Mouse (Mus musculus): ENCODE results near the gene Spred3.
"Not testable (repeated sequence)": the region's sequence is repeated elsewhere in the genome, so short reads cannot be mapped to it uniquely, and the experiment has no call there.

Spred3 gene

DNA sequence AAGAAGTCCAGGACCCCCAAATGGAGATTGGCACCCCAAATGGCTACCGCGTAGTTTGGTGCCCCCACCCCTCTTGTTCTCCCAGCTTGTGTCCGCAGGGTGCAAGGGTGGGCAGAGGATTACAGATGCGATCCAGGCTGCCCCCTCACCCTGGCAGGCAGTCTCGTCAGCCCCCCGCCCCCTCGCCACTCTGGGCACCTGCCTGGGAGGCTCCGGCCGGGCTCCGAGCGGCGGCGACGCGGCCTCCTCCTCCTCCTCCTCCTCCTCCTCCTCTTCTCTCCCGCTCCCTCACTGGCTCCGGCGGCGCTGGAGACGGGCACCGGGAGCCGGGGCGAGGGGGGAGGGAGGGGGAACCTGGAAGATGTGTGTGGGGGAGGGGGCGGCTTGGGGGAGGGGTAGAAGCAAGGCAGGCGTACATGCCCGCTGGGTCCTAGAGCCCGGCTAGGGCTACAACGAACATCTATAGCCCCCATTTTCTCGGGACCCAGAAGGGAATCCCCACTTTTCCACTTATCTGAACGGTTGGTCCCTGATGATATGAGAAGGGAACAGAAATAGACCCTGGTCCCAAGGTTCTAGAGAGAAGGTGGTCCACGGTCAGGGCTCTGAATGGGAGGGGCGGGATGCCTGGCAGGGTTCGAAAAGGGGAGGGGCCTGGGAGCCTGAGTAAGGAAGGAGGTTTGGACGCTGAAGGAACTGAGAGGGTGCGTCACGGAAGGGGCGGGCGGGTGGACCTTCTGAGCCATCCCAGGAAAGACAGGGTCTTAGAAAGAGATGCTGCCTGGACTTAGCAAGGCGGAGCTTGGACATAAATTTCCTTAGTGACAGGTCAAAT lies 763 bp downstream of the Spred3 start:
- no peak for DNase-seq (ENCODE audit: low spot score)

DNA sequence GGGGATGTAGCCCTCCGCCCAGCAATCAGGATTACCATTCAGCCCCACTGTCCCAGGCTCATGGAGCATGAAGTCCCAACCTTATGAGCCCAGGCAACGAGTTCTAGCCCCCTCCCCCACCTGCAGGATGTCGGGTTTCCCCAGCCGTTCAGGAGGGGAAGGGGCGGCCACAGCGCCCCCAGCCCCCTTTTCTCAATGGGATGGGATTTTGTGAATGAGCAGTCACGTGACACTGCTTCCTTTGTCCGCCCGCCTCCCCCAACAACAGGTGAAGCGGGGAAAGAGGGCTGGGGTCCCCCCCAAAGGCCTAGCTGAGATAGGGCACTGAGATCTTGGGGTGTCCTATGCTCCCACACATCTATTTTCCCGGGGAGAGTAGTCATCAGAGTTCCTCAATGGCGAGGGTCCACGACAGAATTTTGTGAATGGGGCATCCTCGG lies 1.4 kb downstream of the Spred3 start:
- DNase-seq (ENCODE audit: low spot score) = no peak

DNA sequence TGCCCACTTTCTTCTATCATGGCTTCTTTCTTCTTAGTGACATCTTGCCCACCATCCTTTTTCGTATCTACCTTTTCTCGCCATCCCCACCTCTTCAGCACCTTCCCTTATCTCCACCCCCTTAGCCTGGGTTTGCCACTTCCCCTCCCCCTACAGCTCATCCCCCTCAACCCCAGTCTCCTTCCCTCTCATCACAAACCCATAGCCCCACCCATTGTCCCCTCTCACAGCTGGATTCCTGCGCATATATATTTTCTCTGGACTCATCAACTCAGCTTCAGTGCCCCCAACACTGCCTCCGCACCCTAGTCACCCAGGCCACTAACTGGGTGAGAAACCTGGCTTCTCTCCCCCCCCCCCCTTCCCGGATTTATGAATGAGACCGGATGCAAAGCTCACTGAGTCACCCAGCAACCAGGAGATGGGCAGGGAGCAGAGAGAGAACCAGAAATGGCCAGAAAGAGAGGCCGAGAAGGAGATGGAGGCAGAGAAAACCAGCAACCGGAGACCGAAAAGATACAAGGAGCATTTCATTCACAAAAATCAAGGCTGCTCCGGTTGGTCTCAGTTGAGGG lies 2.0 kb downstream of the Spred3 start:
- DNase-seq (ENCODE audit: low spot score) = no peak

DNA sequence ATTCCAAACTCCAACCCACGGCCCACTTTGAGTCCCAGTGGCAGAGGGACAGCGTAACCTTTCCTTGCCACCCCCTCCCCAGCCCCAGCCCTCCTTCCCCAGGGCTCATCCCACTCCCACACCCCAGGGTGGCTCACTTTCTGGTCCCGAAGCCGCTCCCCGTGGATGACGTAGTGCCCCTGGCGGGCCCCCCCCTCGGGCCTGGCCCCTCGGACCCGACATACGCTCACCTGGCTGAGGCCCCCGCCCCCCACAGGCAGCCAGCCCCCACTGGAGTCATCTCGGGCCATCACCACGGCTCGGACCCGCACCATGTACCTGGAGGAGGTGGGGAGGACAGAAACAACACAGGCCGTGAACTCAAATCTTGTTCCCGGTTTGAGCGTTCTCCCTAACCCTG lies 2.6 kb downstream of the Spred3 start:
- DNase-seq (ENCODE audit: low spot score) = no peak

DNA sequence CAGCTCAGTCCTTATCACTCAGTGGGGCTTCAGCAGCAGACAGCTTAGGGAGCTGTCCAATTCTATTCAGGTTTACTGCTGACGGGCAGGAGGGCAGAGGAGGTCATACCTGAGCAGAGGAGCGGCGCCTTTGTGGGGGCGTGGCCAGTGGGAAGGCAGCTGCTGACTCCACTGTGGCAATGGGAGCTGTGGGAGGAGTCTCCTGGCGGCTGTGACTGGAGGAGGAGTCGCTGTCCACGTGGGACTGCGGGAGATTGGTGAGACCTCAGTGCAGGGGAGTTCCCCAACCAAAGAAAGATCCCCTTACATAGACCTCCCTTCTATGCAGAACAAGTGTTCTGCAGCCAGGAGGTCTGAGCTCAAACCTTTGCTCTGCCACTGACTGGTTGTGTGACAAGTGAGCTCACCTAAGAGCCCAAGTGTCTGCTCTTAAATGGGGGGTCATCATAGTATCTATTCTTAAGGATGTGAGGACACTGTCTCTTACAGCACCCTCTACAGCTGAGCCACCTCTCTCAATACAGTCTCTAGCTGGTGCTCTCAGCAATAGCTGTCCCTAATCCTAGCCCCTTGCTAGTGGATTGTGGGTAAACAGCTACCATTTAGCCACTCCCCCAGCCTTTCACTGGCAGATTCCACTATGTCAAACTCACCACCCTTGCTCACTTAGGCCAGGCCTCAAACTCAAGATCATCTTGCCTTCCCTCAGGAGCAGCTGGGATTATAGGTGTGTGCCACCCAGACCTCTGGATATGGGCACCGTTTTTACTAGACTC lies 7.3 kb downstream of the Spred3 start:
- peak; percentile 45 for DNase-seq (ENCODE audit: low spot score)

DNA sequence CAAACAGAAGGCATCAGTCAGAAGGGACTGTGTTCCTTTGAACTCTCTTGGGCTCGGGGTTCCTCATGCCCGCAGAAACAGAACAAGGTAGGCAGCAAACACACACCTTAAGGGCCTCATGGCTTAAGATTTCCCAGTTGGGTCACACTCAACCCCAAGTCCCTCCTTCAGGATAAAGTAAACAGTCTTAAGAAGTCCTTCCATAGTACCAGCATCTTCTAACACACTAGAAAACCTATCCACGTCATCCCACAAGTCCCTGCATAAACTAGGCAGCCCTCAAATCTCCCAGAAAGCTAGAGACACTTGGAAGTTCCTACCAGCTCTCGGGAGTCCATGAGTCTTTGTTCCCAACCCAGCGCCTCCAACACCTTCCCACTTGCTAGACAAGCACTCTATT lies 7.9 kb downstream of the Spred3 start:
- no peak for DNase-seq (ENCODE audit: low spot score)

DNA sequence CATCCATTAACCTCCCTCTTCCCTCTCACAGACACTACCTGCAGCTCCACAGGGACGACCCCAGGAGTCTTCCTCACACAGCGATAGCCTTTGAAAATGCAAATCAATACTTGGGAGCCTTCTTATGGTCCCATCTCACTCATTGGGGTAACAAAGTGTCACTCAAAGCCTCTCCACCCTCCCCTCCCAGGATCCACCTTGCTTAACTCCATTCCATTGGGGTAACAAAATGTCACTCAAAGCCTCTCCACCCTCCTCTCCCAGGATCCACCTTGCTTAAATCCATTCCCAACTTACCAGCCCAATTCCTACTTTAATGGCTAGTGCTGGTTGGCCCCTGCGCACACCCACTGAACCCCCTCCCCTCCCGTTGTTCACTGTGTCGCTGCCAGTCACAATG lies 11.9 kb downstream of the Spred3 start:
- DNase-seq (ENCODE audit: low spot score) = no peak

DNA sequence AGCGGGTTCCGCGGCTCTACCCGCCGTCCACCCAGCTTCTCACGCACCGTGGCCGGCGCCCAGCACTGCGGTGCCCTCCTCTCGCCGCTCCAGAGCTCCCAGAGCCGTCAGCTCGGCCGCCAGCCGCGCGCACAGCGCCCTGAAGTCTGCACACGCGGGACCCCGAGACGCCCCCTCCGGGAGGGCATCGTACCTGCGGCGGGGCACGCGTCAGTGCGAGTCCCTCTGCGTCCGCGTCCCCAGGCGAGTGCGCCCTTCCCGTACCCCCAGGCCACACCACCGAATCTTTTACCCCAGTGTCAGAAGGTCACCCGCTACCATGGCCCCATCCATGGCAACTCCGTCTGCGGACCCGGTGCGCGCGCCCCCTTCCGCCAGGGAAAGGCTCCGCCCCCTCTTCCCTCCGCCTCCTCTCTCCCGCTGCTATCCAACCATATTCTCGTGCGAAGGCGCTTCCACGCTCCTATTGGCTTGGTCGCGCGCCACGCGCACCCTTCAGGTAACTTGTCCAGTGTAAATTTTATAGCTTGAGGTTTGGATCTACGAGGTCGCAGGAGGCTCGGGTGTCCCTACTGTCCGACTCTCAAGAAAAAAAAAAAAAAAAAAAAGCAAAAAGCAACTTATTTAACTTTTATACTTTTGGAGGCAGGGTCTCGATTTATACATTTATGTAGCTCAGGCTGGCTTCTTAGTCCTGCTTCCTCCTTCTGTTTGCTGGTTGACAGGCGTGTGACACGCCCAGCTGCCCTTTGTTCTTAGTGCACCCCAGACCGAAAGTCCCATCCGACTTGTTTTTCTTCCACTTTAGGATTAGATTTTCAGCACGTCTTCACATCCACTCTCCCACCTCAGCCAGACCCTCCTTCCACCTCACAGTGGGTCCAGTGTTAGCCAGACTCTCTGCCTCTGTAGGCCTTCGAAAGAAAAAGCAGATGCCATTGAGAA lies 14.1 kb downstream of the Spred3 start, which contains the start of gene Fam98c:
TSS of gene Fam98c (minus strand) at position 397 of the 945 bp plus-strand sequence.
- DNase-seq (ENCODE audit: low spot score) = peak; percentile 76

DNA sequence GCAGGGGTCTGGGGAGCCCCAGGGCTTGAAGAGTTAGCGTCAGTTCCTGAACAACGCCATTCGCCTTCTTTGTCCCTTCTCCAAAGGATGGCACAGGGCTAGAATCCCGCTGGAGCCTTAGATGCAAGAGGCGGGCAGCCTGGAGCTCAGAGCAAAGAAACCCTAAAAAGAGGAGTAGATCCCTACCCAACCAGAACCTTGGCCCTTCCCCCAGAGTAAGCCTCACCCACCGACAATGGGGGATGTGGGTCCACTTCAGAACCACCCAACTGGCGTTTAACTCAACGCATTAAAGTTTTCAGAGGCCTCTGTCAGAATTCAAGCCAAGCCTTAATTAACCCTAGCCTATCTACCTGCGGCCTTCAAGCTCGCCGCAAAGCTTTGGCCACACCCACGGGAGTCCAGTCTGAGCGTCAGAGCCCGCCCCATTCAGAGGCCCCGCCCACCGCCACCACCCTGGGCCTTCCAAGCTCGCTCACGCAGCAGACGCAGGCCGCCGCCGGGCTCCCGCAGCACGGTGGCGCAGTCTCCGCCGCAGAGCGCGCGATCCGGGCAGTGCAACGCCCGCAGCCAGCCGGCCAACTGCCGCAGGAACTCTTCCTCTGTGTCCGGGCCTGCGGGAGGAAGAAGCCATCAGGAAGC lies 14.9 kb downstream of the Spred3 start:
- peak; percentile 77 for DNase-seq (ENCODE audit: low spot score)

DNA sequence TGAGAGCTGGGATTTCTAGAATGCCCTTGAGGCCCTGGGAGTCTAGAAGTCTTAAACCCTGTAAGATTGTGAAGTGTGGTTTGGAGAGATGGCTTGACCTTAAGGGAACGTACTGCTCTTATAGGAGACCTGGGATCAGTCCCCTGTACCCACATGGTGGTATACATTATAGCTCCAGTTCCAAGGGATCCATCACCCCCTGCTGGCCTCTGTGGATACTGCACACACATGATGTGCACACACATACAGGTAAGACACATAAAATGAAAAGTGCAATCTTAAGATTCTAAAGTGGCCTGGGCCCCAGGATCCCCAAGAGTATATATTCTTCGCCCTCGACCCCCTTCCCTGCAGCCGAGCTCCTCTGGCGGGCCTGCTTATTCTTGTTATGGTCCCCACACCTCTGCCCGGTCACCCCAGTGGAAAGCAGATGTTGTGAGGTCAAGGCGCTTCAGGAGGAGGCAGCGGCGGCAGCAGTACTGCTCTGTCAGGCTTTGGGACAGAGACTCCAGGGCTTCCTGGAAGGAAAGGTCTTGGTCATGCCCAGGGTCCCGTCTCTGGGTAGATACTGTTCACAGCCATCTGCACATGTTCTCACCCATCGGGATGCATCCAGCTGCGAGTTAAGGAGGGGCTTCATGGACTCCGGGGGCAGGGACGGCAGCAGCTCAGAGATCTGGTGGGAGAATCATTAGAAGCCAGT lies 16.0 kb downstream of the Spred3 start:
- no peak for DNase-seq (ENCODE audit: low spot score)

DNA sequence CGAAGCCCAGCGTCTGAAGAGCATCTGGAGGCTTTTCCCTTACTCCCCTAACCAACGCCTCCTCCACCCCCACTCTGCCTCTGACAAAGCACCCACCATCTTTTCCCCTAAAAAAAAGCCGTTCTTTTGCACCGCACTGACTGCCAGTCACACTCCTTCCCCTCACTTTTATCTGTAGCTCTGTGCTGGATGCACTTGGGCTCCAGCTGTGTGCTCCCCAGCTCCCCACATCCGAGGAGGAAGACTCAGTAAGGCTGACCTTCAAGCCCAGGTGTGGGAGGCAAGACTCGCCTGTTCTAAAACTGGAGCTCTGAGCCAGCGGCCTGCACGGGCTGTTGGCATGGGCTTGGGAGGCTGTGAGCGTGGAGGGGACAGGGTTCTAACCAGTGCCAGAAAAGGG lies 18.7 kb downstream of the Spred3 start:
- no peak for DNase-seq (ENCODE audit: low spot score)

DNA sequence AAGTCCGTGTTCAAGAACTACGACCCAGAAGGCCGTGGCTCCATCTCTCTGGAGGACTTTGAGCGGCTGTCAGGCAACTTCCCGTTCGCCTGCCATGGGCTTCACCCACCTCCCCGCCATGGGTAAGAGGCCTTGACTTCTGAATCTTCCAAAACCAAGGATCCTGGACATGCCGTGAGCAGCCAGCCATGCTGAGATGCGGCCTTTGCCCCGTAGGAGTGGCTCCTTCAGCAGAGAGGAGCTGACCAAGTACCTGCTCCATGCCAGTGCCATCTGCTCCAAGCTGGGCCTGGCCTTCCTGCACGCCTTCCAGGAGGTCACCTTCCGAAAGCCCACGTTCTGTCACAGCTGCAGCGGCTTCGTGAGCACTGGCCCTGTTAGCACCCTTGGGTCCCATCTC lies 21.4 kb downstream of the Spred3 start:
- DNase-seq (ENCODE audit: low spot score) = no peak

DNA sequence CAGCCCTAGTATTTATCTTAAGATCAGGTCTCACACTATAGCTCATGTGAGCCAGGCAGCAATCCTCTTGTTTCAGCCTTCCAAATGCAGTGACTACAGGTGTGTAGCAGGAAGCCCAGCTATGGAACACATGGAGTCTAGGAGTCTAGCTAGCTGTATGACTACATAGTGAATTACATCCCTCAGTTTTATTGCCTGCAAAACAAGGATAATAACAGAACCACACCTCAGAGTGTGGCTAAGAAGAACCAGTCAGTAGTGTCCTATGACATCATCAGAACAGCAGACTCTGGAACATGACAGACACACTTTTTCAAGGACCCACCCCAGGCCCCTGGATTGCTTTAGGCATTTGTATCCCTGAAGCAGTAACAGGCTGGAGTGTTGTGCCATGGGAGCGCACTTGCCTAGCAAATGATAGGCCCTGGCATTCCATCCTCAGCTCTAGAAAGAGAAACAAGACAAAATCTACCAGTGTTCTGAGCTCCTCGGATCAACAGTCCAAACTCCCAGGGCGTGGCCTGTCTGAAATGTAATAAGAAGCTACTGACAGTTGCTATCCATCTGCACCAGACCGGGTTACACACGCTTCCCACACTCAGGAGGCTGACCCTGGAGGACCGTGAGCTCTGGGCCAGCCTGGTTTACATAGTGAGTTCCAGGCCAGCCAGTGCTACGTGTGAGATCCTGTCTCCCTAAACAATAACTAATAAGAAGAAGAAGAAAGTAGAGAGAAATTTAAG lies 23.4 kb downstream of the Spred3 start:
- DNase-seq (ENCODE audit: low spot score) = no peak

DNA sequence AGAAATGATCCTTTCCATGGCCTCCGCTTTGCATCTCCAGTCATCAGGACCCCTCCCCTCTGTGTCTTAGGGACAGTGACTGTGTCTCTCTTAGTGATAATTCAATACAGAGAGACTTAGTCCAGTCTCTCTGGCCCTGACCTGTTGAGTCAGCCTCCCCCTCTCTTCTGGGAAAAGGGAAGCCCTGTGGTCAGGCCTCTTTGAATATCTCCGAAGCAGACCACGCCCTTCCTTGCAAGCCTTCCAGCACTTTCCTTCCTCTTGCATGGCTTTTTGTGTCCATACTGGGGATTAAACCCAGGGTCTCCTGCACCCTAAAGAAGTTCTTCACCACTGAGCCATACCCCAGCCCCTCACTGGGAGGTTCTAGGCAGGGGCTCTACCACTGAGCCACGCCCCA lies 26.2 kb downstream of the Spred3 start:
- no peak for DNase-seq (ENCODE audit: low spot score)

DNA sequence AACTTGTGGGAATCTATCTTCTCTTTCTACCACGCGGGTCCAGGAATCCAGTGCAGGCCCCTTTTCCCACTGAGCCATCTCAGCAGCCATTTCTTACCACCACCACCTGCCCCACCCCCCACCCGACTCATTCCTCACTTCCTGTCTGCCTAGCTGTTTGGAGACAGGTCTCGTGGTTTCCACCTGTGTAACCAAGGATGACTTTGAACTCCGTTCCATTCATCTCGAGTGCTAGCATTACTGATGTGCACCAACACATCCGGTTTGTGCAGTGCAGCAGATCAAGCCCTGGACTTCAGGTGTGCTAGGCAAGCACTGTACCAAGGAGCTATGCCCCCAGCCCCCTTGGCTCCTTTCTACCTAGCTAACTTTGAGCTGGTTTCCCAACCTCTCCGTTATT lies 28.8 kb downstream of the Spred3 start:
- peak; percentile 83 for DNase-seq (ENCODE audit: low spot score)

DNA sequence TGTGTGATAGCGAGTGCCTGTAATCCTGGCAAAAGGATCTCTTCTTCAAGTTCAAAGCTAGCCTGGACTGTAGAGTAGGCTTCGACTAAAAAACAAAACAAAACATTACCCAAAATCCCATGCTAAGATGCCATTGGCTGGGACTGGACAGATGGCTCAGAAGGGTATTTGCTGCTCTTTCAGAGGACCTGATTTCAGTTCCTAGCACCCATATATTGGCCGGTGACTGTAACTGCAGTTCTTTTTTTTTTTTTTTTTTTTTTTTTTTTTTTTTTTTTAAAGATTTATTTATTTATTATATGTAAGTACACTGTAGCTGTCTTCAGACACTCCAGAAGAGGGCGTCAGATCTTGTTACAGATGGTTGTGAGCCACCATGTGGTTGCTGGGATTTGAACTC lies 31.0 kb downstream of the Spred3 start:
- not testable (repeated sequence) for DNase-seq (ENCODE audit: low spot score)

DNA sequence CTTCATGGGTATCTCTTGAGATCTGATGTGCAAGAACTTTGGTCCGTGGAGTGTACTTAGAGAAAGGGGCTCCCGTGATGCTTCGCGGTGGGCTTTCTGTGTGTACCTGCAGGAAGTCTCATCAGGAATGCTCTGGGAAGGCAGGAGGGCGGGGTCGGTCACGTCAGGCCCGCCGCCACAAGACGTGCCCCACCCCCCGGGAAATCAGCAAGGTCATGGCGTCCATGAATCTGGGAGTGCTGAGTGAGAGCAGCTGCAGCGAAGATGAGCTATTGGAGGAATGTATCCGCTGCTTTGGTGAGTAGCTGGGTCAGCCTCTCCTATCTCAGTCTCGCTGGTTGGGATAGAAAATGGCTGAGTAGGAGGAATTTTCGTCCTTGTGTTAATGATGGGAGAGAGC lies 32.8 kb downstream of the Spred3 start:
- DNase-seq (ENCODE audit: low spot score) = no peak

DNA sequence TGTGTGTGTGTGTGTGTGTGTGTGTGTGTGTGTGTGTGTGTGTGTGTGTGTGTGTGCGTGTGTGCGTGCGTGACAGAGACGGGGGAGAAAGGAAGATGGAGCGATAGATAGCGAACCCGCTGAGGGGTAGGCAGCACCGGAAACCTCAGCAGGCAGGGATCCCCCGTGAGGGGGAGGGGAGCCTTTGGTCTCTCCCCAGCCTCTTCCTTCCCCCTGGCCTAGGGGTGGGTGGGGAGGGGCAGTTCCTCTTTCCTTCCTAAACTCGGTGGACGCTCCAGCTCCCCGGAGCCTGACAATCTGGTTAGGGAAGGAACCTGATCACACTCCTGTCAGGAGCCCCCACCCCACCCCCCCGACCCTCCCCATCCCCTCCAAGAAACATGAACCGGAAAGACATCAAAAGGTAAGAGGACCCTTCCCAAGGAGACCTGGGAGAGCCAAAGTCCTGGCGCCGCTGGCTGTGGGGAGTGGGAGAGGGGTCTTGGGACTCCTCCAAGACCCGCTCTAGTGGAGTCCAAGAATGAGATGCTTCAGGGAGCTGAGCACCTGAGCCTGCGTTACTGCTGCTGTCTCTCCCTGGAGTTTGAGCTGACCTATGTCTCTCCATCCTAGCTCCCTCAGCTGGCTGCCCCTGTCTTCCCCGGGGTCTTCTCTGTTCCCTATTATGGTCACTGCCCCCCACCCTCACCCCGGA lies 35.4 kb downstream of the Spred3 start, which contains the start of gene Rasgrp4:
TSS of gene Rasgrp4 (plus strand) at position 159 of the 694 bp plus-strand sequence.
- peak; percentile 90 for DNase-seq (ENCODE audit: low spot score)

DNA sequence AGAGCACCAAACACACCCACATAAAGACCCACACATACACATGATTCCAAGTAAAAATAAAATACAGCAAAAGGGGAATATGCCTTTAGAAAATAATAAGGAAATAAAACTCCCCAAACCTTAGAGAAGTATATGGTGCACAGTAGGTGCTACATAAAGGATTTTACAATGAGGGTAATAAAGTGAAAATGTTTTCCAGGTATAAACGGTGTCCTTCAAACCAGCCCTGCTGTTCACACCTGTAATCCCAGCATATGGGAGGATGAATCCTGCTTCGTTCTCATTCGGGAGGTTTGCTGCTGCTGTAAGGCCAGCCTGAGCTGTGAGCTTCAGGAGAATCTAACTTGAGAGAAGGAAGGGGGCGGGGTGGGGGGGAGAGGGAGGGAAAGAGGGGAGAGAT lies 36.0 kb downstream of the Spred3 start:
- DNase-seq (ENCODE audit: low spot score) = no peak
